Mouse (Mus musculus): ENCODE measurements around the gene Qser1.

The Qser1 gene

DNA sequence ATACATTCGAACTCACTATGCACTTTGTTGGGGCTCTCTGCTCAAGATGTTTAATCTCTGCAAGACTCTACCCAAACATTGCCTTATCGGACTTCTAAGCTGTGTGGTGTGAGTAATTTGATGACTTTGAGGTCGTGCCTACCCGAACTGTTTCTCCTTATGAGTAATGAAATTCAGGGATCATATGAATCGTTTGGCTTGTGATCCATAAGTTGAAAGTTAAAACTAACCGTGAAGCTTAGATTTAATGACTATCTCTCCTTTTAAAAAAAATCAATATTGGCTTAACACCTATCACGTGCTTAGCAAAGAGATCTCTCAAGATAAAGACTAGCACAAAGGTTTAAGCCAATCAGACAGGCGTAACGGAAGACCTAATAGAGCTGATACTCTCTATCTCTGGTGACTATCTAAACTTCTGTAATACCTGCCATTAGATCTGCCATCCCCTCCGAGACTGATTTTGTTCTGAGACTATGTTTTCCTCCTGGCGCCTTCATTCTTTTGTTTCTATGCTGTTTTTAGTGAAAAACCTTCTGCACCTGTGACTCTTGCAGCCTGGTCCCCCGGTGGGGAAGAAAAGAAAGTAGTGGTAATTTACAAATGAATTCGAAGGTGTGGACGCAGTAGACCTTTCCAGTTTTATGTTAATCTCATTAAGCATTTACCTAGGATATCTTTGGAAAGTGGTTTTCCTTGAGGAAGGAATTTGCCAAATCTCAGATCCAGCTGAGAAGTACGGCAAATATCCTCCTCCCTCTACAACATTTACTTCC, 1.2 kb upstream of the Qser1 start:
- peak; percentile 66 for DNase-seq (ENCODE audit: low read depth)

DNA sequence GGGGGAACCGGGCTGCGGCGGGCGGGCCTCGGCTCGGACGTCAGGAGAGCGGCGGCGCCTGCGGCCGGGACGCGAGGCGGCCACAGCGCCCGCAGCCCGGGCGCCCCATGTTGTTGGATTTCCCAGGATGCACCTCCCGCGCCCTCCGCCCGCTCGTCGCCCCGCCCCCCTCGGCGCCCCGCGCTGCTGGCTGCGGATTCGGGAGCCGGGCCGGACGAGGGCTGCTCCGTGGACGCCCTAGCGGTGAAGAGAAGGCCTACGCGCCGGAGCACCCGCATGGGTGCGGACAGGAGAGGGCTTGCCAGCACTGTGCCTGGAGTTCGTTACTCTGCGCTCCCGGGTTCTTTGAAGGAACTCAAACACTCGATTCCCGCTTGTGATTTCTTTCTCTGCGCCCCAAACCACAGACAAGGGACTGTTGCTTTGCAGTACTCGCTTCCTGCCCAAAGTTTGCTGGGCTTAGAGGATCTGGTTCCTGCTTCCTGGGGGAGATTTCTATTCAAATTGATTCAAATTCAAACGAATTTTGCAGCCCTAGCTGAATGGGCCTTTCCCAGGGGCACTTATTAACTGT, 393 bp upstream of the Qser1 start:
- DNase-seq (ENCODE audit: low read depth), result peak; percentile 82

DNA sequence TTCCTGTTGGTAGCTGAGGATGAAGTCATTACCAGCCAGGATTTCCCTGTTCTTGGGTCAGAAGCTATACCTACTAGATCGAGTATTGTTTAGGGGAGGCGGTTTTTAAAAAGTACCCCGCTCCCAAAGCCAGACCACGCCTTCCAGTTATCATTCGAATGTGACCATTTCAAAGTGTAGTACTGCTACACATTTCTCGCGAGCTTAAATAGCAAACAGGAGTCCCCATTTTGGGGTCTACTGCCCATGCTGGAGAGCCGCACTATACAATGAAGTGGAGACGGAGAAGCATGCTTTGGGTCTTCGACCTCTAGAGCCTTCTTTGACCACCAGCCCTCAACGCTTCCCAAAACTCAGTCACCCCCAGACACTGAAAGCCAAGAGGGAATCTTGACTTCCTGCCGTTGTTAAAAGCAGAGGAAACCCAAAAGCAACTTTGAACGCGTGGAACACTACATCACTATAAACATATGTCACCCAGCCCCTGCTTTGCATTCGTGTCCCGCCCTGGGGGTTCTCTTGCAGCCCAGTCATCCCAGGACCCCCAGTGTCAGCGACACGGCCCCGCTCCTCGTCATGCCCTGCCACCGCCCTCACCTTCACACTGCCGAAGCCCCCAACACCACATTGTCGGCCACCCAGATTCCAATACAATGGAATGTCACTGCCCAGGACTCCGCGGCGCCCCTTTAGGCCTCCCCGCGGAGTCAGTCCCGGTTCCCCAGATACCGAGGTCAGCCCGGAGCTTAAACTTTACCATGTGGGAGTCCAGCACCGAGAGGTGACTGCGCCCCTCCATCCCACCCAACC, 794 bp downstream of the Qser1 start:
- DNase-seq (ENCODE audit: low read depth), result peak; percentile 88

DNA sequence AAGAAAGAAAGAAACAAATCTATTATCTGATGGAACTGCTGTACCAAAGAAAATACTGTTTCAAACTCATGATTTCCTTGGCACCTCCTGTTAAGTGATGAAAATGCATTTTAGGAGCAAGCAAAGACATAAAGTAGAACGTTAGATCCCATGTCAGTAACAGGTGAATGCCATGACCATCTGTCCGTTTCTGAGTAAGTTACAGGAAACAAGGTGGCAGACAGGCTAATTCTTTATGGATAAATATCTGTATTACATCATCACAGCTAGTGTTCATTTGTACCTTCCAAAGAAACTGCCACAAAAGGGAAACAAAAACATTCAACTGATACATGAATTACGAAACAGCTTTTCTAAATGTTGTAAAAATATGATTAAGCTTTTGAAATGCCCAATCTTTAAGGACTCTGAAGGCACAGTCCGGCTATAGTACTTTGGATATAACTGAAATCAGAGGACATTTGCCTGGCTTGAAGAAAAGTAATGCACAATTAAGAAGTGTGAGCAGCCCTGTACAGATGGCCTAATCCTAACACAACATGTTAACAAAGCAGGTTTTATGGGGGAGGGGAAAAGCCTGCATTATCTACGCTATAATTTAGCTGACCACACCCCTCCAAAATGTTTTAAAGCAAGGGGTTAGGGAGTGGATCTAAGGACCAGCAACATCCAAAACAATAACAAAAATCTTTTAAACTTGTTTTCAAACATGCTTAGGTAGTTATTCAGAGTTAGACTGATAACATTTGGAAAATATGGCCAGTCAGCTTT, 2.2 kb downstream of the Qser1 start:
- peak; percentile 48 for DNase-seq (ENCODE audit: low read depth)

DNA sequence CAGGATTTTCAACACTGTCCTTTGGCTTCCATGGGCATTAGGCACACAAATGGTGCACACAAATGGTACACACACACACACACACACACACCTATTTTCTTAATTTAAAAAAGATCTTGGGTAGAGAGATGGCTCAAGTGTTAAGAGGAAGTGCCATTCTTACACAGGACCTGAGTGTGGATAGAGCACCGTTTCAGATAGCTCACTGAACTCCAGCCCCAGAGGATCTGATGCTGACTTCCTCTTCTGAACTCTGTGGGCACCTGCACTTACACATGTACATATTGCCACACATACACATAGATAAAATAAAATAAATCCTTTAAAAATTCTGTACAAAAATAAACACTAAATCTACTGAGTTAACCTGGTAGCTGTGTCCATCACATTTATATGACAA, 11.1 kb downstream of the Qser1 start:
- peak; percentile 68 for DNase-seq (ENCODE audit: low read depth)

DNA sequence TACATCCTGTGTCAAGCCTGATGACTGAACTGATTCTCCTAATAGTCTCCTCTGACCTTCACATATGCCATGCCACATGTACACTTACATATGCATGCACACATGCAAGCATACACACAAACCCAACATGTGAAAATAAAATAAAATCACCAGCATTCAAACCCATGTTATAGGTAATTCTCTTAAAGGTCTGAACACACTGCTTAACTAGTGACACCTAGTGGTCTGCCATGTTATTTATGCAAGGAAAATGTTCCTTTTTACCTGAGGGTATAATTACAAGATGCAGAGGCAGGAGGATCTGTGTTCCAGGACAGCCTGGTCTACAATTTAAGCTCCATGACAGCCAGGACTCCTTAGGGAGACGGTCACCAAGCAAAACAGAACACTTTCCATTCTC, 41.8 kb downstream of the Qser1 start:
- DNase-seq (ENCODE audit: low read depth), result peak; percentile 65

DNA sequence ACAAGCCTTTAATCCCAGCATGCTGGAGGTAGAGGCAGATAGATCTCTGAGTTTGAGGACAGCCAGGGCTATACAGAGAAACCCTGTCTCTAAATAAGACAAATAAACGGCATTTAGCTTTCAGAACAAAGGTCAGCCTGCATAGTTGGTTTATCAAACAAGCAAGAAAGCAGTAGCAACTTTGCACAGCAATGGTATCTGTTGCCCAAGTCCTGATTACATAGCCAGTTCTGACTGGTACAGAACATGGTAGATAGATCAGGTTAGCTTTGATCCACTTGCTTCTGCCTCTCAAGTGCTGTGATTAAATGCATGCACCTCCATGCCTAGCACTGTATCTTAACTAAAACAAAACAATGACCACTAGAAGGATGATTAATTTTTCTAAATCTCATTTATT, 47.9 kb downstream of the Qser1 start:
- no peak for DNase-seq (ENCODE audit: low read depth)

DNA sequence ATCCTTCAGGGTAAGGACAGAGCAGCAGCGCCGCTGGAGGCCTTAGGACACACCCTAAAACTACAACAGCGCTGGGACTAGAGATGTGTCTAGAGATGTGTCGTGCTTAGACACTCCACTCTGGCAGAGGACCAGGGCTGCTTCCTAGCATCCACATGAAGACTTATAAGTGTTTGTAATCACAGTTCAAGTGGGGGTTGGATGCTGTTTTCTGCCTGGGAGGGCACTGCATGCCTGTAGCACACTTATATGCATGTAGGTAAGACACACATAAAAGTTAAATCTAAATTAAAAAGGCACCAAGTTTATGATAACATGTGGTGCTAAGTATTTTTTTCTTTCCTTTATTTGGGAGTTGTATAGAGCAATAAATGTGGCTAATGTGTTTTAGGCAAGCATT, 52.5 kb downstream of the Qser1 start:
- no peak for DNase-seq (ENCODE audit: low read depth)

DNA sequence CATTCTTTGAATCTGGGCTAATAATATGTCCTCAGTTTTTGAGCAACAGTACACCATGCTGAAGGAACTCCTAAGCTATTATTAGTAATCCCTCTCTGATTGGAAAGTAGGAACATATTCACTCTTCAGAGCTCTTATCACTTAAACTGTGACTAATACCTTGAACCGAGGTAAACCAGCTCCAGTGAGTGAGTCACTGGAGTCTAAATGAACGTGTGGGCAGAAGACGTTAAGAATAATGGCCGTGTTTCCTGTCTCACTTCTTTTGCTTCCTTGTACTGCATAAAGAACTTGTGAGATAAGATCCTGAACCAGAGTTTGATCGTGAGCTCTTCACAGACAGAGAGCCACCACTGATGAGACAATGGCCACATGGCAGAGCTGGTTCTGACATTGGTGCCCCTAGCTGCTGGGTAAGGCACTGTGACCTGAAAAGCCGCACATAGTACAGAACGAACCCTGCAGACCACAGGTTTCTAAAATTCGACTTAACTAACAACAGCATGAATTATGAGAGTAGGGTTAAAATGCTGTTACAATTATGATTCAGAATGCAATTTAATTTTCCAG, 53.3 kb downstream of the Qser1 start:
- DNase-seq (ENCODE audit: low read depth), result peak; percentile 93

DNA sequence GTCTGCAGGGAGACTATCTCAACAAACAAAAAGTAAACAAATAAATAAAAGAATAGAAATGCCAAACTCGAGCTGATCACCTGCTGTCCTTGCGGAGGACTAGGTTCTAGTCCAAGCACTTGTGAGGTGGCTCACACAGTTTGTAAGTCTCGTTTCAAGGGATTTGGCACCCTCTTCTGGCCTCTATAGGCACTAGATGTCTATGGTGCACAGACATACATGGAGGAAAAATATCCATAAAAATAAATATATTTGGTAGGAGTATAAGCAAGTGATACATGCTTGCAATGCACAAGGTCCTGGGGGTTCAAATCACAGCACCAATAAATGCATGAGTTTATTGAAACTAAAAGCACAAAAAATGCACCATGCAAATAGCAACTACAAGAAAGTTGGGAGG, 65.9 kb downstream of the Qser1 start:
- peak; percentile 75 for DNase-seq (ENCODE audit: low read depth)

DNA sequence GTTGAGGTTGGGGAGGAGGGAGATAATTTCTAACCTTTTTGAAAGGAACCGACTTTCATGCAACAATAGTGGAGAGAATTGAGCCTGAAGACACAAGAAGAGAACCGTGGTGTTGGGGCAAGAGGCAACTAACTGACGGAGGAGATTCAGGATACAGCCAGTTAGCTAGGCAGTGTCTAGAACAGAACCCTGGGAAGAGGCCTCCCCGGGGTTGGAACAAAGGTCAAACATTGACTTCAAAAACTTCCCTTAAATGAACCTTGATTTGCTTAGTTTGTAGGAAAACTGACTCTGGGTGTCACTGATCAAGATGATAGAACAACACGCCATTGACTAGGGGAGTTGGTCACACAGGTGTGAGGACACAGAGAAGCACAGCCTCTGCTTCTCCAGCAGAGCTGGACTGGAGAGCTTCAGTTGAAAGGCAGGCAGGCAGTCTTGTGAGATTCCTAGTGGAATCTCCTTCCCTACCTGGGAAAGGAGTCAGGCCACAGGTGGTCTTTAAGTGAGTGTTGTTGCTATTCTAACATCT, 67.8 kb downstream of the Qser1 start:
- DNase-seq (ENCODE audit: low read depth), result no peak

DNA sequence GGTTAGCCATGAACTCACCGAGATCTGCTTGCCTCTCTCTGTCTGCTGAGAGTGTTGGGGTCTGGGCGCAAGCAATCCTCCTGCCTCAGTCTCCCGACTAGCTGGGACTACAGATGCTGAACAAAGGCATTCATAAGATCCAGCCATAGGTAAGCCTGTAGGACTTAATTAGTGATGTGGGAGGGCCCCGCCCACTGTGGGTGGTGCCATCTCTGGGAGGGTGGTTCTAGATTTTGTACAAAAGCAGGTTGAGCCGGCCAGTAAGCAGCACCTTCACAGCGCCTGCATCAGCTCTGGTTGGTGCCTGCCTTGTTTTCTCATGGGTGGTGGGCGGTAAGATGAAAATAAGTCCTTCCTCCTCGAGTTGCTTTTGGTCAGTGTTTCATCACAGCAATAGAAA, 70.3 kb downstream of the Qser1 start:
- peak; percentile 32 for DNase-seq (ENCODE audit: low read depth)

DNA sequence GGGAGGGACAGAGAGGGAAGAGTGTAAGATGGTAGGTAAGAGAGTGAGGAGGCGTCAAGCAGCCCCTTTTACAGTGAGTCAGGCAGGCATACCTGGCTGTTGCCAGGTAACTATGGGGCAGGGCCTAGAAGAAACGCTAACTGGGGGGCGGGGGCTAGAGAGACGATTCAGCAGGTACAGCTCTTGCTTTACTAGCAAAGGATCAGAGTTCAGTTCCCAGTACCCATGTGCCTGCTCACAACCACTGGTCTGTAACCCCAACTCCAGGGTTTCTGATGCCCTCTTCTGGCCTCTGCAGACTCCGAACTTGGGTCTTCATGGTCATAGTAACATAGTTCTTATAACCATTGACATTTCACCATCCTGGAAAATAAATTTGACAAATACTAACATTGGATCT, 72.6 kb downstream of the Qser1 start:
- DNase-seq (ENCODE audit: low read depth), result no peak

DNA sequence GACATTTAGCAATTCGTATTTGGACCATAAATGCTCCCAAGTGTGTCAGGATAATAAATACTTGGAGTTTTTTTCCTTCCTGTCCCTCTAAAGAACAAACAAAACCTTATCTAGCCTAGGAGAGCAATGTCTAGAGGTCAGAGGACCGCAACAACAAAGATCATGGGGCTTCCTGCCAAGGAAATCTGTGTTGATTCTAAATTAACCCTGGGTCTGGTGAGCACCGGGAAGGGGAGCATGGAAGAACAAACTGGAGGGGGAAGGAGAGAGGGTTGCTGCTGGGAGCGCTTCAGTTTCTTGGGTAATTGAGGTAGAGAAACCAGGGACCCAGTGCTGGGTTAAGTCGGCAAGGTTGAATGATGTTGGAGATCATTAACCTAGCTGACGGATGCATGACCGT, 73.4 kb downstream of the Qser1 start:
- DNase-seq (ENCODE audit: low read depth), result no peak

DNA sequence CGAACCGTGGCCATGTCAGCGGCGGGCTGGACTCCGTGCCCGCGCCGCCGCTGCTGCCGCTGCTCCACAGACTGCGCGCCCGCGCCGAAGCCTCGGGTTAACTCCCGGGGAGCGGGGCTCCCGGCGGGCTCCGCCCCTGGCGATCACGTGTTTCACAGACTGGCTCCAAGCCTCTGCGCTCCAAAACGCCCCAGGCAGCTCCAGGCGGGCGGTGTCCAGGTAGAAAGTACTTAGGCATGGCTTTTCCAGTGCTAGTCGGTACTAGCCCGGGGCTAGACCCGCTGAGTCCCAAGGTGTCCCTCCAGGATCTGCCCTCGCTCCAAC, 73.9 kb downstream of the Qser1 start, which contains the start of gene Depdc7:
Gene Depdc7, minus strand, starts transcription at position 138 of the 324 bp plus-strand sequence.
- DNase-seq (ENCODE audit: low read depth), result peak; percentile 75

DNA sequence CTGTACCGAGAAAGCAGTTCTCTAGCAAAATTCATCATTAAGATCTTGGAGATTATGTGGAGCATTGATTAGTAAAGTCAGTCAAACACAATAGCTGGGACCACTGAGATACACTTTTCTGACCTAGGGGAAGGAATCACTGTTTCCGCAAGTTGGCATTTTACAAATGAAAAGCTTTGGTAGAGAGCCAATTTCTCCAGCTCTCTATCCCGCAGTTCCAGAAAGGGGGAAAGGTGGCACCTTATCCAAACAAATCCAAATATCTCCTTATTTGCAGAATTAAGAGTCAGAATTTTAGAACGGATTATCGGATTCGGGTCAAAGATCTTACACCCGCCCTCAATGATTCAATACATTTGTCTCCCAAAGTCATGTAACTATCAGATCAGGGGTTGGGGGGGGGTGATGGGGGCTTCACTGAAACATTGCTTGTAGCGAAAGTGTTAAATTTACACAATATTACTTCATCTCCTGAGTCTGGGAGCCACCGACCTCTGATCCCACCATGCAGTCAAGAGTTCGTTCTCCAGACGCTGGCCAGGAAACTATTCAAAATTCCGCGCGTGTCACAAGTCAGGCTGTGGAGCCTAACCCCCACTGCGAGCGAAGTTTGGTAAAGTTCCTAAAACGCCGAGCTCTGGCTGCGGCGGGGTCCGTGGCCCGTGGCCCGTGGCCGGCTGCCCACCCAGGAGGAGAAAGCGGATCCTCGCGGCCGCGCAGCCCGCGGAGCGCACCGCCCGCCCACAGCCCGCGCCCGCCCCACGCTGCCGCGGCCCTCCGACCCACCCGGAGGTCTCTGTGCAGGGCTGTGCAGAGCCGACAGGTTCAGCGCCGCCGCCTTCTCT, 74.4 kb downstream of the Qser1 start:
- no peak for DNase-seq (ENCODE audit: low read depth)

DNA sequence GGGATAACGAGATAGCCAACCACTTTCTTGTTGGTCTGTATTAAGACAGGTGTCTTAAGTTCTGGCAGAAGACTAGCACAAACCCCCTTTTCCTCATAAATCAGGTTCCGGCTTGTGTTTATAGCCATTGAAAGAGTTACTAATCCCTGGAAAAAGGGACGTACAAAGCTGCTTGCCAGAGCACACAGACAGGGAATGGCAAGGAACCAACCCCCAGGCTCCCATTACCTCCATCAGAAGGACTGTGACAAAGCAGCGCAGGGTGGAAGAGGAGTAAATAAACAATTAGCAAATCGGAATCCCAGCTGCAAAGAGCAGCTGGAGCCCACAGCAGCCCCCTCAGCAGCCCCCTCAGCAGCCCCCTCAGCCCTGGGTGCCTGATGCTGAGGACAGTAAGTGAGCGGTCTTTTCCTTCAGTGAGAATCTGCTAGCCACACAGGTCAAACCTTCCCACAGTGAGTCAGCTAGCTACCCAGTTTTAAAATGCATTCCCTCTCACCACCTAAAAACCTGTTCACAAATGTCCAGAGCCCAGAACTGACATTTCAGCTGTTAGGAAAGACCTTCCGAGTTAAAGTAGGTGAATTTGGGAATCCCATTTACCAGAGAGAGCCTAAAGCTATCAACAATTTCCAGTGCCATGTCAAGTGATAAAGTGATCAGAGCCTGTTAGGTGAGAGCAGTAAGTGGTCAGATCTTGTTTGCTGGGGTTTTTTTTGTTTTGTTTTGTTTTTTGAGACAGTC, 75.4 kb downstream of the Qser1 start:
- DNase-seq (ENCODE audit: low read depth), result no peak

DNA sequence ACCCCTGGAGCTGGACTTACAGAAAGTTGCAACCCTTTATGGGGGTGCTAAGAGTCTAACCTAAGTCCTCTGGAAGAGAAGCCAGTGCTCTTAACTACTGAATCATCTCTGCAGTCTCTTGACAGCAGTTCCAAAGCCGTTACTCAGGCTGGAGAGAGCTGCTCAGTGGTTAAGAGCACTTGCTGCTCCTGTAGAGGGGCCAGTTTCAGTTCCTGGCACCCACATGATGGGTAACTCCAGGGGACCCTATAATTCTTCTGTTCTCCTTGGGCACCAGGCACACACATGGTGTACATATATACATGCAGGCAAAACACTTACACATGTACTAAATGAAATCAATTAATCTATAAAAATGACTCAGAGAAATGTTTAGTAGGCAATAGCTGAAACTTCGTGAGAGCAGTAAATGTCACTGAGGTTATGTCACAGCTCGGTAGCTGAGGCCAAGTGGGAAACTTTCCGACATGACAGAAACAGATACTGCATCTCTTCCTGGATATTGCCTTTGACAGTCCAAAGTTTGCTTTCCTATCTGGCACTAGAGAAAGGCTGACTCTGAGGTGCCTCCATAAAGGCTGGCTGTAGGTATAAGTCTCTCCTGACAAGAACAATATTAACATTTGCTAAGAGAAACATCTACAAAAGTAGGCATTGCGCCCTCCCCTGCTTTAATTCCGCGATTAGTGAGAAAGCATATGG, 76.2 kb downstream of the Qser1 start:
- no peak for DNase-seq (ENCODE audit: low read depth)

DNA sequence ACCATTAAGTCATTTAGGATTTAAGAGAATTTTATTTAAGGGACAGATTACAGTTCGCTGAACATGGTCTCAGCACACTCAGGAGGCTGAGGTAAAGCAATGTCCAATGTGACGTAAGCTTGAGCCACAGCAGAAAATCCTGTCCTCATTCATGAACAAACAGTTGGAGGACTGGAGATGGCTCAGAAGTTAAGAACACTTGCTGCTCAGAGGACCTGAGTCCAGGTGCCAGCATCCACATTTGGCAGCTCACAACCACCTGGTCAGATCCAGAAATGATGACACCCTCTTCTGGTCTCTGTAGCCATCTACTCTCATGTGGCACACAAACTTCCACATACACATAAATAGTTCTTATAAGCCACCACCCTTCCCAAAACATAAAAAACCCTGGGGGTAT, 76.9 kb downstream of the Qser1 start:
- no peak for DNase-seq (ENCODE audit: low read depth)

DNA sequence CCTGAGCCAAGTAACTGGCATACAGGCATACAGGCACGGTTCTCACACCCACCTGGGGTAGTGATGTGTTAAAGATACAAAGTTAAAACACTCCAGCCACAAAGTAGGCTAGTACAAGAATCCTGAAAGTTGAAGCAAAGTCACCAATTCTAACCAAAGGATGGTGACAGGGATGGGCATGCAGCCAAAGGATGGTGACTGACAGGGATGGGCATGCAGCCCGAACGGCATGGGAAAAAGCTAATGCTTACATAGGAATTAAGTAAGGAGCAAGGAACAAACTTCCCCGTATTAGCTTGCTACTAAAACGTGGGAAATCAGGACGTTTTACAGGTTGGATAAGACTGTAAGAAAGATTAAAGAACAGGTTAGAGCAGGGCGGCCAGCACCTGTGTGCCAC, 80.3 kb downstream of the Qser1 start:
- DNase-seq (ENCODE audit: low read depth), result no peak
